Mouse (Mus musculus): Measurements from ENCODE around the gene Sgta.
"Not testable (repeated sequence)": the region's sequence is repeated elsewhere in the genome, so short reads cannot be mapped to it uniquely, and the experiment has no call there.

Gene Sgta

DNA sequence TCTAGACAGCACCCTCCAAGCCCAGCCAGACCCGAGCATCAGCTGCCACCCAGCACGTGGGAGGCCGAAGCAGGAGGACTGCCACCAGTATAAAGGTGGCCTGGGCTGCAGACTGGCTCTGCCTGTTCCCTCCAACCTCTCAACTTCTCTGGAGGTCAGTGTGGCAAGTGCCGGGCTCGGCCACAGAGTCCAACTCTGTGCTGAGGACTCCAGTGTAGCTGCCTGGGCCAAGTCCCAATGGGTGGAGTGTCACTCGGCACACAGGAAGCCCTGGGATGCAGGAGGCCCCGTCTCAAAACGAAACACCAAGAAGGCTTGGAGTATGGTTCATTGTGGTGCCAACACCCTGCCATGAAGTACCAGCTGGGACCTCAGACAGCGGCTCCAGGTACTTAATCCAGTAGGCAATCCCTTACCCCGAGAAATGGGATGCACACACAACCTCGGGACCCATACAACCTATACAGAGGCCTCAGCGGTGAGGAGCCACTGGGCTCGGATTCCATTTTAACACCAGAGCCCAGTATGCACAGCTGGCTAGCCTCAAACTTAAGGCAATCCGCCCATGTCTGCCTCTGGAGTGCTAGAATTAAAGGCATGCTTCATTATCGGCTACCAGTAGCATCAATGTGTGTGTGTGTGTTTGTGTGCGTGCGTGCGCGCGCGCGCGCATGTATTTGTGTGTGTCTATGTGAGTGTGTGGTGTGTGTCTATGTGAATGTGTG lies 2.4 kb downstream of the Sgta start:
- DNase-seq (ENCODE audit: low read depth, low spot score): no peak

GRCm38 (mm10) chr10:81055802-81056340 lies 4.1 kb downstream of the Sgta start:
- DNase-seq (ENCODE audit: low read depth, low spot score): not testable (repeated sequence)

GRCm38 (mm10) chr10:81055169-81055568 lies 4.8 kb downstream of the Sgta start:
- DNase-seq (ENCODE audit: low read depth, low spot score): no peak

- no peak for DNase-seq (ENCODE audit: low read depth, low spot score)
Measured at GRCm38 (mm10) chr10:81052577-81052976, 7.4 kb downstream of the Sgta start.

DNA sequence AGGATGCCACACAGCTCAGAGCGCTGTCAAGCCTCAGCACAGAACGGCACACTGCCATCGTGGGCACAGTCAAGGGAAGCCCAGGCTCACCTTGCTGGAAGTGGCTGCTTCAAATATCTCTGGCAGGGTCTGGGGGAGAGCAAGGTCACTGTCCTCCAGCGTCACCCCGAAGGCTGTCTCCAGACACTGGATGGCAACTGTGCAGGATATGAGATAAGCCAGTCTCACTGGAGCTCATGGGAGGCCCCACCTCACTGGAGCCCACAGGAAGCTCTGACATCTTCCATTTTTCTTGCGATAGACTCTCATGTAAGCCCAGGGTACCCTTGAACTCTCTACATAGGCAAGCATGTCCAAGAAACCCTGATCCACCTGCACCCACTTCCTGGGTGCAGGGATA lies 8.8 kb downstream of the Sgta start:
- DNase-seq (ENCODE audit: low read depth, low spot score): no peak

GRCm38 (mm10) chr10:81050645-81051044 lies 9.3 kb downstream of the Sgta start:
- DNase-seq (ENCODE audit: low read depth, low spot score): no peak

- DNase-seq (ENCODE audit: low read depth, low spot score): not testable (repeated sequence)
Measured at GRCm38 (mm10) chr10:81045246-81045645, 14.7 kb downstream of the Sgta start.

- DNase-seq (ENCODE audit: low read depth, low spot score): peak; percentile 70
Measured at GRCm38 (mm10) chr10:81041458-81042175, 18.4 kb downstream of the Sgta start.

- DNase-seq (ENCODE audit: low read depth, low spot score): peak; percentile 100
Measured at GRCm38 (mm10) chr10:81036988-81037580, 22.9 kb downstream of the Sgta start, which contains the start of gene Slc39a3. TSS of gene Slc39a3 (minus strand) at chr10:81037426.

- DNase-seq (ENCODE audit: low read depth, low spot score): no peak
Measured at GRCm38 (mm10) chr10:81036251-81036650, 23.7 kb downstream of the Sgta start.

- no peak for DNase-seq (ENCODE audit: low read depth, low spot score)
Measured at GRCm38 (mm10) chr10:81033586-81033985, 26.4 kb downstream of the Sgta start.

DNA sequence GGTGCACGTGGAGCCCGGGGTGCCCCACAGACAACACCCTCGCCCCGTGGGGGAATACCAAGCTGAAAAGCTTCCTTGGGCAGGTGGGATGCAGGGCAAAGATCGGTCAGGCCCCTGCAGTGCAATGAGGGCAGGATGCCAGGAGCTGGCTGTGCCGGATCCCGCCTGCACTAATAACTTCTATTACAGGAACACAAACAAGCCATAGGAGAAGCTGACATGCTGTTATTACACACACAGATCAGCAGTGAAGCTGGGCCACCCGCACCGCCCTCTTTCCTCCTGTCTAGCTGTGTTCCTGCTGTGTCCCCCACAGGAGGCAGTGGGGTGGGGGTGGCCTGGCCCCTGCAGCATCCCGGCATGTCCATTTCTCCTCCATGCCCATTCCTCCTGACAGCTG lies 30.9 kb downstream of the Sgta start:
- no peak for DNase-seq (ENCODE audit: low read depth, low spot score)

DNA sequence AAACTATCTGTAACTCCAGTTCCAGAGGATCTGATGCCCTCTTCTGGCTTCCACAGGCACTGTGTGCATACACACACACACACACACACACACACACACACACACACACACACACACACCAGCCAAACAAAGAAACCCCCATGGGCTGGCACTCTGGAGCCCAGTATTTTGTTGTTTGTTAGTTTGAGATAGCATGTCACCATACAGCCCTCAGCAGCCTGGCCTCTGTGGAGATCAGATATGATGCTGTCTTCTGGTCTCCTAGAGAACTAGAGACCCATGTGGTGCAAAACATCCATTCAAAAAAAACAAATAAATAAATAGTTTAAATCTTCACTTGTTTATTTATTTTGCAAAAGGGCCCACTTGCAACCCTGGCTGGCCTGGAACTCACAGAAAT lies 31.8 kb downstream of the Sgta start:
- DNase-seq (ENCODE audit: low read depth, low spot score): no peak

GRCm38 (mm10) chr10:81027331-81027730 lies 32.6 kb downstream of the Sgta start:
- DNase-seq (ENCODE audit: low read depth, low spot score): no peak

DNA sequence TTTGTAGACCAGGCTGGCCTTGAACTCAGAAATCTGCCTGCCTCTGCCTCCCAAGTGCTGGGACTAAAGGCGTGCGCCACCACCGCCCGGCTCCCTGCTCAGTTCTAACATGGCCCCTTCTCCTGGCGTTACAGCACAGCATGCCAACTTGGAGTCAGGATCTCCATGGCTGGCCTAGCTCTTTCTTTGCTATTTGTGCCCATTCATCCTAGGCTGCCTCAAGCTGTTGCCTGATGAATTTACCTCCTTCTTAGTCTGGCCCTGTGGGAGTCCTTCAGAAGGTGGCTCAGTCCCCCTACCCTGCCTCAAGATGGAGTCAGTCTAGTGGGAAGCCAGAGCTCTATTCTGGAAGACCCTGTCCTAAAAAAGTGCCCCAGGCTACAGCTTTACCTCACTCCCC lies 33.1 kb downstream of the Sgta start:
- DNase-seq (ENCODE audit: low read depth, low spot score): no peak

DNA sequence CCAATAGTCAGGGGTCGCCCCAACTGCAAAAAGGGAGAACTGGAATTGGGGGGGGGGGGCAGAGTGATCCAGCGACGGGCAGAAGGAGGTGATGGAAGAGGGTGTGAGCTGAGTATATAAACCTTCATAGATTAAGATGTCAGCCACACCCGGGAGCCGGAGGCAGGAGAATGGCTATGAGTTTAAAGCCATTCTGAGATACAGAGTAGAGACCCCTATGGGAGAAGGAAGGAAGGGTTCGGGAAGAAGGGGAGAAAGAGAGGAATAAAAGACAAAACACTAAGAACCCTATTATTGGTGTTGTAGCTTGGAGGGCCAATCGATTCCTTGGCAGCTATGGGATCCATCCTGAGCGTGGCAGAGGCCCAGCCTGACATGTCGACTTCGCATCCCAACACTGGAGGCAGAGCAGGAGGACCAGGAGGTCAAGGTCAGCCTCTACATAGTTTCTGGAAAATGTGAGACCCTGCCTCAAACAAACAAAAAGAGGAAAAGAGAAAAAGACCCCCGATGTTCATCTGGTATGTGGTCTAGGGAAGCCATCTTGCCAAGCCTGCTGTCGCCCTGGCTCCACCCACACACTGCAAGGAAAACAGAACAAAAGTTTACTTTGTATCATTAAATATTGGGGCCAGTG lies 34.2 kb downstream of the Sgta start, which contains the start of gene Diras1:
Gene Diras1 (minus strand): TSS at position 24 of the 637 bp plus-strand sequence.
- no peak for DNase-seq (ENCODE audit: low read depth, low spot score)

DNA sequence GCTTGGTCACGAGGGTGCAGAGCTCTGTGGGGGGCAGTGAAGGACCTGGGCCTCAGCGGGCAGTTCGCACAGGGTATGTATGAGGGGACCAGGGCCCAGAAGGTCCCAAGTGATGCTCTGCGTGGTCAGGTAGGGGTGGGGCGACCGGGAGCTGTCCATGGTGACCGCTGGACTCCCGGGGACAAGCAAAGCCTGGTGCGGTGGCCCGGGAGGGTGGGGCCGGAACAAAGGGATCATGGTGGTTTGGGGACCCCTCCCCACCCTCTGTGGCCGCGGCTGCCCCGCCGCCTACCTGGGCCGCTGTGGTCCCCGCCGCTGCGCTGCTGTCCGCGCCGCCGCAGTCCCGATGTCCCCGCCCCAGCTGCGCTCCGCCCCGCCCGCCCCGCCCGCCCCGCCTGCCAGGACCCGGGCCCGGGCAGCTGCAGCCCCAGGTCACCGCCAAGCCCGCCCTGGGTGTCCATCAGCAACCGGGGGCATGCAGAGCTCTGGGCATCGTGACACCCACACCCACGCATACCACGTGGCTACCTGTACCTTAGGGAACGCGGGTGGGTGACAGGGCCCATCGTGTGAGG lies 34.8 kb downstream of the Sgta start:
- DNase-seq (ENCODE audit: low read depth, low spot score): no peak

DNA sequence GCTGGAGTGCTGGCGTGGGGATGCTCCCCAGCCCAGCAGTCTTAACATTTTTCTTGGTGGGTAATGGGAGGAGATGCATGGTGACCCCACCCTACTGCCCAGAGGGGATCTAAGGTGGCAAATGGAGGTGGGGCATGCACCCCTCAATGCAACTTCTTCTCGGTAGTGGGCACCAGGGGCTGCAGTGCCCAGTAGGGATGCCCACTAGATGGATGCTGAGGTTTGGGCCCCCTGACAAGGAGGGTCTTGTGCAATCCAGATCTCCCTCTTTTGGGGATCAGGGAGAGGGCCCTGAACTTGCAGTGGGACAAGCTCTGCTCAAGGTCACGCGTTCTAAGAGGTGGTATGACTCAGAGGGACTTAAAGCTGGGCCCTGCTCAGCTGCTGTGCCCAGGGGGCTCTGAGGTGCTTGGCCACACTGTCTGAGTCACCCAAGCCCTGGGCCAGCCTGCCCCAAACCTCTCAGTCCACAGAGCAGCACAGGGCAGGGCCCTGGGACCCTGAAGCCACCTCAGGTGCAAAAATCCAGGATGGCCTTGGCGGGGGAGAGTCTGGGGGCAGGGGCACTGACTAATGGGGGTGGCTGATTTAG lies 35.5 kb downstream of the Sgta start:
- DNase-seq (ENCODE audit: low read depth, low spot score): no peak

- DNase-seq (ENCODE audit: low read depth, low spot score): no peak
Measured at GRCm38 (mm10) chr10:81022744-81023143, 37.2 kb downstream of the Sgta start.

GRCm38 (mm10) chr10:81021547-81022110 lies 38.4 kb downstream of the Sgta start:
- DNase-seq (ENCODE audit: low read depth, low spot score): no peak

- no peak for DNase-seq (ENCODE audit: low read depth, low spot score)
Measured at GRCm38 (mm10) chr10:81020207-81020606, 39.8 kb downstream of the Sgta start.

All from forelimb bud, embryonic 11.5 days (tissue).